Mouse (Mus musculus) c-Kit-negative CD71-positive TER-119-positive erythroid progenitor cells, embryonic 14.5 days (primary cell): ENCODE data around the gene Hspb8.
"Not testable (repeated sequence)": the region's sequence is repeated elsewhere in the genome, so short reads cannot be mapped to it uniquely, and the experiment has no call there.

Experiments used
- DNase-seq: peaks from one replicate; pipeline ENCODE4 v3.0.0-alpha.2; 2013; ENCODE audit warnings: low read depth, low spot score

Gene Hspb8

GRCm38 (mm10) chr5:116432871-116433270 lies 10.2 kb upstream of the Hspb8 start:
- no peak for DNase-seq

DNA sequence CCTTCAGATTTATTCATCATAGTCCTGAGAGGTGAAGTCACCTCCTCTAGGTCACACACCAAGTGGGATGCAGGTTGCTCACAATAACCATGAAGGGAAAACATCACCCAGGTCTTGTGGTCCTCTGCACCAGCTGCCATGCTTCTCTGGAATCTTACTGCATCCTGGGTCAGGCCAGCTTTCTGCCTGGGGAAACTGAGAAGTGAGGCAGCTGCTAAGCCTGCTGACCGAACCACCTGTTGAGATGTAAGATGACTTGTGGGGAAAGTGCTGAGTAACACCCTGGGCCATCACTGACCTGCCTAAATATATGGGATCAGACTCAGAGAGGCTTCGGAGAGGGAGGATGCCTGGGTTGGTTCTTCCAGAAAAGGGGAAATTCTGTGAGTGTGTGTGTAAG lies 4.0 kb upstream of the Hspb8 start:
- DNase-seq = no peak

DNA sequence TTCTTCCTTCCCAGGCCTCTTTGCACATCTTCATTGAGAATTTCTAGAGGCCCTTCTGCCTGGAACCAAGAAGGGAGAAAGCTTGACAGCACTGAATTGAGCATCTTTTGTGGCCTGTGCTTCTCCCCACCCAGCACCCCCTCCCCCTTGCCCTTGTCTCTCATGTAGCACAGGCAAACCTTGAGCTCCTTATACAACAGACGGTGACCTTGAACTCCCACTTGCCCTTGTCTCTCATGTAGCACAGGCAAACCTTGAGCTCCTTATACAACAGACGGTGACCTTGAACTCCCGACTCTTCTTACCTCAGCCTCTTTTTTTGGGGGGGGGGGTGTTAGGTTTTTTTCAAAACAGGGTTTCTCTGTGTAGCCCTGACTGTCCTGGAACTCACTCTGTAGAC lies 3.0 kb upstream of the Hspb8 start:
- DNase-seq = not testable (repeated sequence)

- no peak for DNase-seq
Measured at GRCm38 (mm10) chr5:116425273-116425672, 2.6 kb upstream of the Hspb8 start.

GRCm38 (mm10) chr5:116423746-116424145 lies 1.1 kb upstream of the Hspb8 start:
- DNase-seq = no peak

- no peak for DNase-seq
Measured at GRCm38 (mm10) chr5:116421791-116422481, 728 bp downstream of the Hspb8 start.

- no peak for DNase-seq
Measured at GRCm38 (mm10) chr5:116420759-116421225, 1.9 kb downstream of the Hspb8 start.

DNA sequence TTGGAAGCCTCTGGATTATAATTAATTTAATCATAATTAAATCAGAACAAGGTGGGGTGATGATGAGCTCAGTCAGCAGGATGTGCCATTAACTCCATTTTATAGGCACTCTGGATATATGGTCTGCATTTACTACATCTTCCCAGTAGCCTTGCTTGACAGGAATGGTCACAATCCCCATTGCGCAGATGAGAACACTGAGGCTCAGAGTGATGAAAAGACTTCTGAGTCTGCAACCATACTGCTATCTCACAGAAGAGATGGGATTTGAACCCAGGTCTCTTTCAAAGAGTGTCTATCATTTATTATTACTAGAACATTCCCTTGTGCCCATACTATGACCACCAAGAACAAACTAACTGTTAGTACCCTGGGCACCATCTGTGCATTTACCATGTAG lies 2.5 kb downstream of the Hspb8 start:
- DNase-seq = no peak

DNA sequence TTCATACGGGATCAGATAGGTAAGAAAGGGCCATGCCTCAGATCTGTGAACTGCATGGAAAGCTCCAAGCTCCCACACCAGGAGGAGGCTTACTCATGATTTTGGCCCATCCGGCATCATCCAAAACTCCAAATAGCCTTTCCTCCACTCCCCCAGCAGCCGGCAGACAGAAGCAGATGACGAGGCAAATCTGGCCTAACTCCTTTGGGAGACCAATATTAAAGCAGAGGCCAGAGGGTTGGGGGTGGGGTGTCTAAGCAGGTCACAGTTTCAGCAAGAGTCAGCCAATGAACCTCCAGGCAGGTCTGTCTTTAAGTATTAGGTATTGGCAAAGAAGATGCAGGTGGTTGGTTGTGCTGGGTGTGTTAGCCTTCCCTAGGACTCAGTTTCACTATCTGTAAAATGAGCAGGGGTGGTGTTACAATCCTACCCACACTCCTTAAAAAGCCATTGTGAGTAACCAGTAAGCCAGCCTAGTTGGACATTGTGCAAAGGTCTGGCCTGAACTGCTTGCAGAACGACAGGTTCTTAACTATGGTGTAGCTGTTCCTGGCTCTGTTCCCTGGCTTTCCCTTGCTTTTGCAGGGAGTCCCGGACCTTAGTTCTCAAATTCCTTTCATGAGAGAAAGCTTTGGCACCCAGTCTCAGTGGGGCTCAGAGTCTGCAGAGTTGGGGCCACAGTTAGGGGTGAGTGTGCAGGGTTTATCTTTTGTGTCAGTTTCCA lies 3.2 kb downstream of the Hspb8 start:
- no peak for DNase-seq

DNA sequence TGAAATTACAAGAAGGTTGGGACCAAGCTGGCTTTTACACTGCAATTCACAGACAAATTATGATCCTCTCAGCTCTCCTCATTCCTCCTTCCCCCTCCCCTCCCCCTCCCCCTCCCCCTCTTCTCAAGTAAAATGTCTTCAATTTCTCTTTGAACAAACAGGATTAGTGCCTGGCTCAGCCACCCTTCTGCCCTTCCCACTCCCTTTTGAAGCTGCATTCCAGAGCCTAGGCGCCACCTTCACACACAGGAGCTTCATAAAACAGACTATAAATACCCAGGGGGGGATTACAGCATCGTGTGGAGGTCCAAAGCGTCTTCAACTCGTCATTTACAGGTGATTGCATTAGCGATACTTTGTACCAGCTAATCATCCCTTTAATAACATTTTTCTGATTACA lies 6.5 kb downstream of the Hspb8 start:
- no peak for DNase-seq

DNA sequence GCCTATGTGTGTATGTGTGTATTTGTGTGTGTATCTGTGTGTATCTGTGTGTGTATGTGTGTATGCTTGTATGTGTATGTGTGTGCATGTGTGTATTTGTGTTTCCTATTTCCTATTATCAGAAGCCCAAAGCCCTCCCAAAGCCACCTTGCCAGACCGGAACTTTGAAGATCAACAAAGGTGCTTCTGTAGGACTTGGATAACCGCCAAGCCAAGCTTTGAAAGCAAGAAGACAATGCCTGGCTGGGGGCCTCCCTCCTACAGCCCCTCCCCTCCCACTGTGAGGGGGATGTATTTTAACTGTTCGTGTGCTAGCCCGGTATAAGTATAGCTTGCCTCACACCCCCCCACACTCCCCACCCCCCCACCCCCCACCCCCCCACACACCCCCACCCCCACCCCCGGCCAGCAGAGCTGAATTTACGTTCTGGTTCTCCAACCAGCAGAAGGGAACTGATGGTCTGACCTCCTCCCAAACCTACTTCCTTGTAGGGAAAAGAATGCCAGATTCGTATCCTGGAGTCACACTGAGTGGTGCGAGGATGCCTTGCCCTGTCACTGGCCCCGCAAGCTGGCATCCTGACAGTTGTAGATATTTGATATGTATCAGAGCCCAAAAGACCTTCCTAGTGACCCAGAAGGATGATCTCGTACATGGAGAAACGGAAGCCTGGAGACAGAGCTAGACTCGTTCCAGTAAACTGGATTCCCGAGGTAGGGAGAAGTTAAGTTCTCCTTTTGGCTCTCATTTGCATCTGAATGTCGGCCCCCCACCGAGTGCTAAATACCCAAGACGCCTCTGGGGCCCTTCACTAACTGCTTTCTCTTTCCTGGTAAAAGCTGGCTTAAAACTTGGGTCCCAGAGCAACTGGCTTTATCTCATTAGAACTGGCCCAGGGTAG lies 12.7 kb downstream of the Hspb8 start:
- no peak for DNase-seq

DNA sequence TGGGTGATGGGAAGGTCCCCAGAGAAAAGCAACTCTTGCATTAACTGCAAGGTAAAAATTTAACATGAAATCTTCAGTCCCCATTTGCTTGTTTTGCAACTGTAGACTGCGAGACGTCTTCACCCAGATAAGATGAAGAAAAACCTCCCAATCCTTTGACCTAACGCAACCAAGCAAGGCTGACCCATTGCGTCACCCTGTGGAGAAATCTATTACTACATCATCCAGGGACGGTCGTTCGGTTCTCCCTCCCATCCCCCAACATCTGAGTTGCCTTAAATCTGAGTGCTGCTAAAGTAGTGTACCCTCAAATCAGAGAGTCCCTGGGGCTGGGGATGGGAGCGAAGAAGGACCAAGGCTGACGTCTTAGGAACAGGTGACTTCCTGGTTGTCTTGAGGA lies 13.7 kb downstream of the Hspb8 start:
- DNase-seq = no peak

DNA sequence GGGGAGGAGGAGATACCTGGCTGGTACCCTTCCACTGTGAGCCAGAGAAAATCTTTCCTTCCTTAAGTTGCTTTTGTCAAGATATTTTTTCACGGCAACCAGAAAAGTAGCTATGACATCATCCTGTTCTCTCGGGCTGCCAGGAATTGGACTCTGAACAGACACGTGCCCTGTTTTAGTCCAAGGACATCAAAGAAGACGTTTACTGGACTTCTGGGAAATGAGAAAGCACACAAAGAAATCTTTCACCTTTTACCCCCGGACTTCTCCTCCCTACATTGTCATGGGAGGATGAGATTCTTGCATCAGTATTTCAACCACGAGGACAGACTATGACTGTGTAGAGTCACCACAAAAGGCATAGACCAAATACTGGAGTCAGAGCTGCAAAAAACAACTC lies 14.7 kb downstream of the Hspb8 start:
- no peak for DNase-seq

GRCm38 (mm10) chr5:116407321-116407720 lies 15.3 kb downstream of the Hspb8 start:
- no peak for DNase-seq

DNA sequence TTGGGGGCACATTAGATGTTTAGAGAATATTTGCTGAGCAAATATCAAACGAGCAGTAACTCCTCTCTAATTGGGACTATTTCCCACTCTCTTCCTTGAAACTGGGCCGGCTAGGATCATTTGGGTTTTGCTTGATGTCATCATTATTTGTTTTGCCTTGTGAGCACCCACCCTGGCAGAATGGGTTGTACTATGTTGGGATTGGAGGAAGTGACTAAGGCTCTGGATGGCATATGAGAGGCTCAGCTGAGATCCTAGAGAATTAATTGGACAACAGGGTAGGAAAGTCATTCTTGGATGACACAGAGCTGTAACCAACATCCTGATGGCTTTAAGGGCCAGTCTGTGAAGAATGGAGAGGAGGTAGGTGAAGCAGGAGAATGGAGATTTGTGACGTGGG lies 16.2 kb downstream of the Hspb8 start:
- DNase-seq = no peak

- no peak for DNase-seq
Measured at GRCm38 (mm10) chr5:116405934-116406333, 16.7 kb downstream of the Hspb8 start.

DNA sequence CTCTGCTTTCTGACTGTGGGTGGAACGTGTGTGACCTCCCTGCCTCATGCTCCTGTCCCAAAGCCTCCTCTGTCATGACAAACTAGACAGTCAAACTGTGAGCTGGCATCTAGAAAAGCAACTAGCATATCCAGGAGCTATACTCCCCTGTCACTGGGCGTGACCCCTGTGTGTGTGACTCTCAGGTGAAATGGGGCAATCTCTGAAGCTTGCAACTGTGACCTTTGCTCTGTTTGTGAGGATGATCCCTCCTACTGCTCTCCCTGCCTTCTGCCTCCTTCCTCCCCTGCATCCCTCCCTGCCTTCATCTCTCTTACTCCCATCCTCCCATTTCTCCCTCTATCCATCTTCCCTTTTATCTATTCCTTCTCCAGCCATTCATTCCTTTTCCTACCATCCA lies 18.6 kb downstream of the Hspb8 start:
- DNase-seq = no peak

- DNase-seq = no peak
Measured at GRCm38 (mm10) chr5:116400801-116401200, 21.9 kb downstream of the Hspb8 start.

DNA sequence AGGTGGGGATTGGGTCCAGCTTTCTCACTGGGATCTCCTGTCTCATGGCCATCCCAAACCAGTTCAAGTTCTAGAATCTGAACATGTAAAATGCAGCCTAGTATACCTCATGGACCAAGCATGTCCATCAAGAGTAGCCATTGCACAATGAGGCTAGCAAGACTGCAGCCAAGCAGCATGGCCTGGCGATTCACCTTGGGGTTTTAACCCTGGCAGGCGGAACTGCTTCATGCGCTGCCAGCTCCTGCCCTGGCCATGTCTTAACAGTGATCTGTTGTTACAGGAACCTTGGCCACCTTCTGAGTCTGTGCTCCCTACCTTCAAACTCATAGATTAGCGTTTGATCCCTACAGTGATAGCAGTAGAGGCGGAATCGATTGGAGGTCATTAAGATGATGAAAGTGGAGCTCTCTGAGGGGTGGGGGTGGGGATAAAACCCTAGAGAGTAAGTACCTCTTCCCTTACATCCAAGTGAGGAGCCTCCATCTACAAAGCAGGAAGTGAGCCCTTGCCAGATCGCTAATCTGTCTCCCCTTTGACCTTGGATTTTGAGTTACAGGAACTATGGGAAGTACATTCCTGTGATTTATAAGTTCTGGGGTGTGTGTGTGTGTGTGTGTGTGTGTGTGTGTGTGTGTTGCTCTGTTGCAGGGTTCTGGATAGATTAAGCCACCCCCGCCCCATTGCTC lies 22.5 kb downstream of the Hspb8 start:
- no peak for DNase-seq

- no peak for DNase-seq
Measured at GRCm38 (mm10) chr5:116396104-116396503, 26.6 kb downstream of the Hspb8 start.

DNA sequence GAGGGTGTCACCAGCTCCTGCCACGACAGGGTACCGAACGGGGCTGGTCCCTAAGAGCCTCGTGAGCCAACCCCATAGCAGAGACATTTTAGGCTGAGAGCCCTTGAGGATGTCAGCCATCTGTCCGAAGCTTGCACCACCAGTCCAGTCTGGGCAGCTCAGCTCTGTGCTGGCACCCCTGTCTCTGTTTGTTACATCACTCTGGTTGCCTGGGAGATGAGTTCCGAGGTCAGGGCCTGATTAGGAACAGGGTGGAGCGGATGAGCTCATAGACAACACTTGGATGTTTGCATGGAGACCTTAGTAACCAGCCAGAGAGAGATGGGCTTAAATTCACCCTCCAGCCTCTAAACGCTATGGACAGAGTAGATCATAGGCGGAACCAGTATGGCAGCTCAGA lies 30.1 kb downstream of the Hspb8 start:
- no peak for DNase-seq
